Mouse (Mus musculus): Measurements from ENCODE around the gene Bad. TPM values are rescaled to one million over a fixed set of nuclear protein-coding genes. Genes with fewer than 3 reads are reported as not detected.
A peak's percentile ranks its signal among the peaks of the same experiment; 100 is the strongest.
"Not testable (repeated sequence)": the region's sequence is repeated elsewhere in the genome, so short reads cannot be mapped to it uniquely, and the experiment has no call there.

Bad gene
- polyA plus RNA-seq (2015; fragmentation: Nextera tagmentation; extraction: Ambion mirVana) = 79.0 and 82.8 TPM in 2 replicates

DNA sequence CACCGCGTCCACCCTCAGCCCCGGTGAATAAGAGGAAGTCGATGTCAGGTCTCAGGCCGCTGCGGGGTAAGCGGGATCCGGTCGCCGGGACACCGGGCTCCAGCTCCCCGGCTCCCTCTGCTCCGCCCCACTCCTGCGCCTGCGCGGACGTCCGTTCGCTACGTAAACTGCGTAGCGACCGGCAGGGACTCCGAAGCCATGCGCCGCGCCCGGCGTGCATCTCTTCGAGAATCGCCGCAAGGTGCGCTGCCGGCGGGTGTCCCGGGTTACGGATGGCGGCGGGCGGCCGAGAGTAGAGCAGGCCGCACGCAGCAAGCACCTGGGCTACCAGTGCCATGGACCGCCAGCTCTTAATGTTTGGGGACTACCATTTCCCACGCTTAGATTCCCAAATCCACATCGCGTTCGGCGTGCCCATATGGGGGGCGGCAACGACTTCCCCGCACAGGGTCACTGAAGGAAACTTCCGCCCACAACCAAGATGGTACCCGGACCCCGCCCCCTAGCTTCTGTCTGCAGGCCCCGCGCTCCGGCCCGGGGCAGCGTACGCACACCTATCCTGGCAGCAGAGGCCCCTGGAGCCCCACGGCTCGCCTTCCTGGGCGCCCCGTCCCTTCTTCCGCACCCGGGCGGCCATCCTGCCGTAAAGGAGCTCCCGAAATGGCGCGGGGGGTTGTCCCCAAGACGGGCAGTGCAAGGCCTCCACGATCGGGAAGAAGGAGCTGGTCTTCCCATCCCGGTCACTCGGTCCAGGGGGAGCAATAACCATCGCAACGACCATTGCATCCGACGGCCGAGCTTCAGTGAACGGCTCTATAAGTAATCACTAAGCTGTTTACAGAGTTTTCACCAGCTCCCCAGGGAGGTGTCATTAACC, at the start of gene Bad:
Bad (plus strand) TSS at position 490 of the 877 bp plus-strand sequence.
- Histone ChIP-seq H3K4me3 (ENCODE audit: low read depth, low read length) (peak within 1 kb of the TSS; percentile 64), H3K36me3 (ENCODE audit: control insufficient read depth, insufficient read depth, low read length) (peaks cover 2% of the 10 kb centered on the region; the same call in 1 of the 2 replicates), H3K9me3 (ENCODE audit: control insufficient read depth, low read length) (no peaks in the 10 kb centered on the region), H3K9ac (ENCODE audit: low read length) (peak within 1 kb of the TSS; percentile 80), H3K27me3 (ENCODE audit: control insufficient read depth, insufficient read depth, low read length) (no peaks in the 10 kb centered on the region), H3K4me1 (replicated peaks; ENCODE audit: control insufficient read depth, insufficient read depth) (peaks cover 5% of the 10 kb centered on the region; the same call in 1 of the 2 replicates), H3K4me2 (replicated peaks; ENCODE audit: low read depth) (peak within 1 kb of the TSS; percentile 98), H3K27ac (replicated peaks) (peak within 1 kb of the TSS; percentile 98)
- DNase-seq (ENCODE audit: low spot score) (peak; percentile 97), ATAC-seq (ENCODE audit: low FRiP score, low TSS enrichment) (peak; percentile 72)
- under 1% methylated on average over 77 of the region's 83 CpGs for WGBS
- TF ChIP-seq CTCF (IDR thresholded peaks at IDR 0.05; ENCODE audit: low read depth) = peak; percentile 48
- peak; percentile 66 for TF ChIP-seq EP300 (optimal IDR thresholded peaks at IDR 0.05)

GRCm38 (mm10) chr19:6892512-6892911, 49.1 kb upstream of the Bad start:
- ATAC-seq (ENCODE audit: low FRiP score, low TSS enrichment) (no peak), DNase-seq (ENCODE audit: low spot score) (no peak)

DNA sequence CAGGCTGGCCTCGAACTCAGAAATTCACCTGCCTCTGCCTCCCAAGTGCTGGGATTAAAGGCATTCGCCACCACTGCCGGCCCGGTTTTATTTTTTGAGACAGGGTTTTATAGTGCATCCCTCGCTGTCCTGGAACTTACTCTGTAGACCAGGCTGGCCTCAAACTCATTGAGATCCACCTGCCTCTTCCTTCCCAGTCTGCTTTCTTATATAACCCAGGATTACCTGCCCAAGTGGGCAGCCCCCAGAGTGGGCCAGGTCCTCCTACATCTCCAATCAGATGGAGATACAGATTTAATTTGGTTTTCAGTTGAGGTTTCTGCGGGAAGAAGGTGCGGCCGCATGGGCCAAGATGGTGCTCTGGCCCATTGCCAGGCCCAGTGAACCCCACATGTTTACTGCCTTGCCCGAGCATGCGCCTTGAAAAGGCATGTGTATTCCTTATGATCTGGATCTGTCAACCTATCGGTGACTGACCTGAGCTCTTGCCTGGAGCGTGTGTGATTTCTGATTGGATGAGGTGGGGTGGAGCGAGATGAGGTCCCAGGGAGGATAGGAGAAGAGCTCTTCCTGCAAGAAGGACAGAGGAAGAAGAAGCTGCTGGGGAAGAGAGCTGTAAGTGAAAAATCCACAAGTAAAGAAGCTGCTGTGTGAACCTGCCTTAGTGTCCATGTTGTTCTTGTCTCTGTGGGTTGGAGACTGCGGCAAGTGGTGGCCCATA, 47.8 kb upstream of the Bad start:
- Histone ChIP-seq H3K4me2 (replicated peaks; ENCODE audit: low read depth) (no peak overlapping the region), H3K9ac (ENCODE audit: low read length) (no peak overlapping the region), H3K4me3 (ENCODE audit: low read depth, low read length) (no peak overlapping the region), H3K36me3 (ENCODE audit: control insufficient read depth, insufficient read depth, low read length) (no peaks in the 10 kb centered on the region), H3K27me3 (ENCODE audit: control insufficient read depth, insufficient read depth, low read length) (no peaks in the 10 kb centered on the region), H3K27ac (replicated peaks) (no peak overlapping the region), H3K9me3 (ENCODE audit: control insufficient read depth, low read length) (no peaks in the 10 kb centered on the region), H3K4me1 (replicated peaks; ENCODE audit: control insufficient read depth, insufficient read depth) (no peaks in the 10 kb centered on the region)
- ATAC-seq (ENCODE audit: low FRiP score, low TSS enrichment) (no peak), DNase-seq (ENCODE audit: low spot score) (no peak)
- WGBS = 87% methylated on average over 14 of the region's 14 CpGs
- TF ChIP-seq CTCF (IDR thresholded peaks at IDR 0.05; ENCODE audit: low read depth) = no peak
- TF ChIP-seq EP300 (optimal IDR thresholded peaks at IDR 0.05) = no peak

More at GRCm38 (mm10) chr19:6892512-6892911, 49.1 kb upstream of the Bad start:
- TF ChIP-seq CTCF (IDR thresholded peaks at IDR 0.05; ENCODE audit: low read depth) (no peak), EP300 (optimal IDR thresholded peaks at IDR 0.05) (peak; percentile 54)
- H3K27me3 ChIP-seq (ENCODE audit: control insufficient read depth, insufficient read depth, low read length) = no peaks in the 10 kb centered on the region
- H3K9me3 ChIP-seq (ENCODE audit: control insufficient read depth, low read length) = no peaks in the 10 kb centered on the region
- H3K9ac ChIP-seq (ENCODE audit: low read length) = no peak overlapping the region
- no peak overlapping the region for H3K4me3 ChIP-seq (ENCODE audit: low read depth, low read length)
- H3K4me1 ChIP-seq (replicated peaks; ENCODE audit: control insufficient read depth, insufficient read depth) = no peaks in the 10 kb centered on the region
- no peaks in the 10 kb centered on the region for H3K36me3 ChIP-seq (ENCODE audit: control insufficient read depth, insufficient read depth, low read length)
- no peak overlapping the region for H3K4me2 ChIP-seq (replicated peaks; ENCODE audit: low read depth)
- WGBS = 34% methylated on average over 4 of the region's 4 CpGs
- H3K27ac ChIP-seq (replicated peaks) = 0 out of 2 replicates have a peak overlapping the region, but pooled peaks have one; percentile 40

DNA sequence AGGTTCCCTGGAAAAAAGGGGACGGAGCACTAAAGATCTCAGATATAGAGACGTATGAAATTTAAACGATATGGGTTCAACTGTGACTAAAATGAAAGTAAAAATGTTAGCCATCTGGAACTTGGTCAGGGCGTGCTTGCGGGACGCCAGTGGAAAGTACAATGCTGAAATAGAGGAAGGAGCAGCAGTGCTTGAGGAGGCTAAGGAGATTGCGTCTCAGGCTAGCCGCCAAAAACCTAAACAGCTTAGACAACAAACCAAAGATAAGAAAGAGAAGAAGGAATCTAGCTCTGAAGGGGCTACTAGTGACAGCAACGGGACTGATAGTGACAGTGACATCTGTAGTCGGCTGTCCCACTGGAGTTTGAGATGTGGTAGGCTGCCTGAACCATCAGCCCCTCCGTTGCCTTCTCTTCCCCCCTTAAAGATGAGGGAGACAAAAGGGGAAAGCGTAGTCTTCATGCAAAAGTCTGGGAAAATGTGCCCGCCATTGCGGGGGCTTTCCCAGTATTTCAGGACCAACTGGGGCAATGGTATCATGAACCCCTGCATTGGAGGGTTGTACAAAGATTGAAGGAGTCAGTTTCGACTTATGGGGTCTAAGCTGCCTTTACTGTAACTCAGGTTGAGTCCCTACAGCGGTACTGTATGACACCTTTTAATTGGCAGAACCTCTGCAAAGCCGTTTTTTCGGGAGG, 45.9 kb upstream of the Bad start:
- not testable (repeated sequence) for H3K4me3 ChIP-seq (ENCODE audit: low read depth, low read length); ATAC-seq (ENCODE audit: low FRiP score, low TSS enrichment); H3K4me2 ChIP-seq (replicated peaks; ENCODE audit: low read depth); DNase-seq (ENCODE audit: low spot score); H3K27ac ChIP-seq (replicated peaks); H3K27me3 ChIP-seq (ENCODE audit: control insufficient read depth, insufficient read depth, low read length); H3K9me3 ChIP-seq (ENCODE audit: control insufficient read depth, low read length); H3K4me1 ChIP-seq (replicated peaks; ENCODE audit: control insufficient read depth, insufficient read depth); H3K9ac ChIP-seq (ENCODE audit: low read length); H3K36me3 ChIP-seq (ENCODE audit: control insufficient read depth, insufficient read depth, low read length)
- 85% methylated on average over 18 of the region's 18 CpGs for WGBS

GRCm38 (mm10) chr19:6899641-6900040, 42.0 kb upstream of the Bad start:
- Histone ChIP-seq H3K9ac (ENCODE audit: low read length) (no peak overlapping the region), H3K4me1 (replicated peaks; ENCODE audit: control insufficient read depth, insufficient read depth) (no peaks in the 10 kb centered on the region), H3K27ac (replicated peaks) (no peak overlapping the region), H3K27me3 (ENCODE audit: control insufficient read depth, insufficient read depth, low read length) (no peaks in the 10 kb centered on the region), H3K4me2 (replicated peaks; ENCODE audit: low read depth) (no peak overlapping the region), H3K4me3 (ENCODE audit: low read depth, low read length) (no peak overlapping the region), H3K36me3 (ENCODE audit: control insufficient read depth, insufficient read depth, low read length) (no peaks in the 10 kb centered on the region), H3K9me3 (ENCODE audit: control insufficient read depth, low read length) (no peaks in the 10 kb centered on the region)
- TF ChIP-seq CTCF (IDR thresholded peaks at IDR 0.05; ENCODE audit: low read depth) = no peak
- TF ChIP-seq EP300 (optimal IDR thresholded peaks at IDR 0.05) = no peak
- ATAC-seq (ENCODE audit: low FRiP score, low TSS enrichment) (no peak), DNase-seq (ENCODE audit: low spot score) (no peak)
- WGBS = 83% methylated on average over 4 of the region's 4 CpGs
